Mouse (Mus musculus) regulatory T cell (primary cell): ENCODE data around the gene Chadl.
"Not testable (repeated sequence)": the region's sequence is repeated elsewhere in the genome, so short reads cannot be mapped to it uniquely, and the experiment has no call there.

Experiments
- in situ Hi-C: fragments of 300-600 bp; cut with MboI, MseI; formaldehyde crosslinking; loops from one replicate; pipeline ENCODE4 v1.15.1; 2025; ENCODE audit warnings: high pct_unique_total_duplicates

The Chadl gene

DNA sequence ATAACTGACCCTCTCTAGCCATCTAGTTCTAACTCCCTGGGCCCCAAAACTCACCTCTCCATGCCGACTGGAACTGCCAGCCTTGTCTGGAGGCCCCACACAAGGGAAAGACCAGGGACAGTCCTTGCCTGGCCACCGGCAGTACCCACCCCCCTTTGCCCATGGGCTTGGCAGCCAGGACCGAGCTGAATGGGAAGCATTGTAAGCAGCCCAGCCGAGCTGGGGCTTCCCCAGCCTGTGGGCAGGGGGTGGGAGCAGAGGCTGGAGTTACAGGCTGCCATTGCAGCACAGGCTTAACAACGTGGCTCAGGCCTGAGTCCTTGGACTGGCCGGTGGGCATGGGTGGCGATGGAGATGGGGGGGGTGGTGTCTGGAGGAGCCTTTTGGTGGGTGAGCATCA lies at the start of gene Chadl:
Gene Chadl (minus strand): TSS at position 113 of the 400 bp plus-strand sequence.
- in situ Hi-C loops, result no loop called here

DNA sequence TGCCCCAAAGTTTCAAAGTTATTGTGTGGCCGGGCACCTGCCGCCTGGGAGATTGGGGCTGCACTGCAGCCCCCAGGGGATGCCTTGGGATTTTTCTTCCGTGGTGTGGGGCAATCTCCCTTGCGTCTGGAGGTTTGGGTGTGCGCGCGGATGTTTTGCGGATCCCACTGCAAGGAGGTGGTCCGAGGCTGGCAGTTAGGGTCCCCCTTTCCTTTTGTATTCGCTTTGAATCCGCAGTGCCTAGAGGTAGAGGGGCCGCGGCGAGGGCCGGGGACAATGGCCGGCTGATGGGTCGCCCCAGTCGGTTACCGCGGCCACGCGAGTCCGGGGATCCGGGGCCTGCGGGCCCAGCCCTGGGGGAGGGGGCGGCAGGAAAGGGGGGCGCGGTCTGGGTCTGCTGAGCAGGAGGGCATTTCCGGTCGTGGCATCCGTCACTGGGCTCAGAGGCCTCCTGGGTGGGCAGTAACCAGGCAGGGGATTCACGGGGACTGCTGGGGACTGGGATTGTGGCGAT lies 48.6 kb upstream of the Chadl start:
- in situ Hi-C loops, result no loop called here

DNA sequence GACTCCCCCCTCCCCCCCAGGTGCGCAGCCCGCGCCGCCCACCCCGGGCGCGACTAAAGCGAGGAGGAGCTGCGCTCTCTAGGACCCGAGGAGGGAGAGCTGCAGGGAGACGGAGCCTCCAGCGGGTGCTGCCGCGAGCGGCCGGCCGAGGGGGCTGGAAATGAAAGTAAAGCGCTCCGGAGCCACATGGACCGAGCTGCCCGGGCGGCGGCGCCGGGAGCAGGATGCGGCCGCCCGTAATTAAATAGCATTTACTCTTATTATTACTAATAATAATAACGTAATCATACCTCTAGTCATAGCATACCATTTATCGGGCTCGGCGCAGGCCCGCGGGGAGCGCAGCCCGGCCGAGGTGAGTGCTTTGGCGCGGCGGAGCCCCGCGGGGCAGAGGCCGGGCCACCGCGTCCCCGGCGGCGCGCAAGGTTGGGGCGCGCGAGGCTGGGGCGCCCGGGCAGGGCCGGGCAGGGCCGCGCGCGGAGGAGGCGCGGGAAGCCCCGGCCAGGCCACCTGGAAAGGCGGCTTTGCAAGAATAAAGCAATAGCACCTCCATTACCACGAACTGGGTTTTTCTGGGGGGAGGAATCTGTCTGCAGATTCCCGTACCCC lies 48.0 kb upstream of the Chadl start, which contains the start of the genes Zc3h7b and Rangap1:
Gene Zc3h7b (plus strand): TSS at position 66 of the 609 bp plus-strand sequence.
Gene Rangap1 (minus strand): TSS at position 539 of the 609 bp plus-strand sequence.
- in situ Hi-C loops, result no loop called here

DNA sequence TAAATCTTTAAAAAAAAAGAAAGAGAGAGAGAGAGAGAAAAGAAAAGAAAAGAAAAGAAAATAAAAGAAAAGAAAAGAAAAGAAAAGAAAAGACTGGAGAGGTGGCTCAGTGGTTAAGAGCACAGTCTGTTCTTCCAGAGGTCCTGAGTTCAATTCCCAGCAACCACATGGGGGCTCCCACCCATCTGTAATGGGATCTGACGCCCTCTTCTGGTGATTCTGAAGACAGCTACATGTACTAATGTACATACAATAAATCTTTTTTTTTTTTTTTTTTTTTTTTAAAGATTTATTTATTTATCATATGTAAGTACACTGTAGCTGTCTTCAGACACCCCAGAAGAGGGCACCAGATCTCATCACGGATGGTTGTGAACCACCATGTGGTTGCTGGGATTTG lies 45.3 kb upstream of the Chadl start:
- in situ Hi-C loops, result not testable (repeated sequence)

DNA sequence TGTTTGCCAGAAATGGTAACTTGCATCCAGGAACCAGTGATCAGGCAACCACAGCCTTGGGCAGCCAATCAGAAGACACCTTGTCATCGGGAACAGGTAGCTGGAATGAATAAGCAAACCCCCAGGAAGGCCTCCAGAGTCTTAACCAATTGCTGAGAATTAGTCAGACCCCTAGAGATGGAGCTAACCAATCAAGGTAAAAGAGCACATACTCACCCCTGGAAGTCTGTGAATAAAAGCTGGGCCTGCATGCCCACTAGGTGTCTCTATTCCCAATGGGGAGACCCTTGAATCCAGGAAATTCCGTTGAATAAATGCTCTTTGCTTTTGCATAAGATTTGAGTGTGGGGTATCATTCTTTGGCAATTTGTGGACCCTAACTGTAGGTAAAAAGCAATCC lies 42.8 kb upstream of the Chadl start:
- in situ Hi-C loops, result no loop called here

DNA sequence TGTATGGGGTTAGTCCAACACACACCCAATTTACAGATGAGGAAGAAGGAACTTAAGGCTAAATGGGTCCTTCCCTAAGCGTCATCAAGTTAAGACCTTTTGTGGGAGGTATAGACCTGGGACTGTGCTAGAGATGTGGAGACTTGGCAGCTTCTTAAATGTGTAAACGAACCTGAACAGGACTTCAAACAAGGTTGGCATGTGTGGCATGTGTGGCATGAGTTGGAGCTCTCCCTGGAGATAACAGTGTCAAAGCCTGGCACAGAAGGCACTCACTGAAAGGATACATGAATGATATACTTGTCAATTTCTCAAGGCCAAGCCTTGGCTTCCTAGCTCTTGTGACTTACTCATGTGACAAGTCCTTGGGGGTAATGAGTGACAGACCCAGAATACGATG lies 42.2 kb upstream of the Chadl start:
- in situ Hi-C loops, result no loop called here

DNA sequence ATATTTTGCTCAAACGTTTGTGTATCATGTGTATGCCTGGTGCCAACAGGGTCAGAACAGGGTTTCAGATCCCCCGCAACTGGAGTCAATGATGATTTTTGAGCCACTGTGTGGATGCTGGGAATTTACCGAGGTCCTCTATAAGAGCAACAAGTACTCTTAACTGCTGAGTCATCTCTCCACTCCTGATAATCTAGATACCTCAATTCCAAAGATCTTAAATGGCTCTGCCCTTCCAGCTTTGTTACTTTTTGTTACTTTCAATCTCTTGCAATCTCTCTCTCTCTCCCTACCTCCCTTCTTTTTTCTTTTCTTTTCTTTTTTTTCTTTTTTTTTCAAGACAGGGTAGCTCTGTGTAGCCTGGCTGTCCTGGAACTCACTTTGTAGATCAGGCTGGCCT lies 38.0 kb upstream of the Chadl start:
- in situ Hi-C loops, result no loop called here

DNA sequence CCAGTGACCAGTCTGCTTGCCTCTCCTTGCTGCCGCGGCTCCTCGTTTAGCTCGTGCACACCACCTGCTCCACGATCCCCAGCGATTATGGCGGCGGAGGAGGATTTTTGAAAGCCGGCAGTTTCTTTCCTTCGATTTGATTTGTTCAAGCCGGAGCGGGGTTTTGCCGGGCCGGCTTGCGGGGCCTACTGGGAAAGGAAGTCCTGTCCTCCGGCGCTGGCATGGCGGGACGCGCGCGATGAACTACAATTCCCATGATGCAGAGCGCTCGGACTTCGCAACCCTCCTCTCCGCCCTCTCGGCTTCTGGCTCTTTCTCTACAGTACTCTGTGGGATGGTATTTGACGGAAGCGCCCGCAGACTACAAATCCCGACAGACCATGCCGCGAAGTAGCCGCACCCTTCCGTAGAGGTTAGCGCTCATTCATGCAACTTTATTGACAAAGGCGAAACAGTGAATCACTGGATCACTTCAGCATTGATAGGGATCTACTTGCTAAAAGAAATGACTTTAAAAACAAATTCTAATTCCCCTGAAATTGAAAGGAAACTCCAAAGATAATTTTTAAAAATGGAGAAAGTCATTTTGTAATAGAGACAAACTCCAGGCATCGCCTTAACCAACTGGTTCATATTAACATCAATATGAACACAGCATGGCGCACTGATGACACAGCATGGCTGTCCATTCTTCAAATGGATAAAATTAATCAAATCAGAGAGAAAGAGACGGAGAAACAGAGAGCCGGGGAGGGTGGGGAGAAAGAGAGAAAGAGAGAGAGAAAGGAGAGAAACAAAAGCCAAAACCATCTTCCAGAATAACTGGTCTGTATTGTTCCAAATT lies 32.9 kb upstream of the Chadl start:
- in situ Hi-C loops, result no loop called here

DNA sequence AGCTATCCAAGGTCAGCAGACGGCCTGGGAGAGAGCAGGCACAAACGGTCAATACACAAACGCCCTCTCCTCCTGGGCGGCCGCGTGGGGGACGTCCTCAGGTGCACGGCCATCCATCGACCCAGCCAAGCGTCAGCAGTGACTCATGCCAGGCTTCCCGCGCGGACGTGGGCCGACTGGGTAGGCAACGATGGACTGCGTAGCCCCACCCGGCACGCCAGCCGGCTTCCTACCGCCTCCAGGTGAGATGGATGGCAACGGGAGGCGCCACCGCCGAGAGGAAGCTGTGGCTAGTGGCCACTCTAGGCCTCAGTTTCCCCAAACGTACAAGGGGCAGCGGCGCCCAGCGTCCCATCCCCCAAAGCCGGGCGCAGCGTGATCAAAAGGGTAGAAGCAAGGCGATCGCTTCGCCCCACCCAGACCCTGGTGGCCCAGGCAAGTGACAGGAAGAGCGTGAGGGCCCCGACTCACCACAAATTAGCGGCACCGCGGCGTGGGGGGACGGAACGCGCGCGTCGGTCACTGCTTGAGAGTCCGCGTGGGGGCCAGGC lies 32.2 kb upstream of the Chadl start:
- in situ Hi-C loops, result no loop called here

DNA sequence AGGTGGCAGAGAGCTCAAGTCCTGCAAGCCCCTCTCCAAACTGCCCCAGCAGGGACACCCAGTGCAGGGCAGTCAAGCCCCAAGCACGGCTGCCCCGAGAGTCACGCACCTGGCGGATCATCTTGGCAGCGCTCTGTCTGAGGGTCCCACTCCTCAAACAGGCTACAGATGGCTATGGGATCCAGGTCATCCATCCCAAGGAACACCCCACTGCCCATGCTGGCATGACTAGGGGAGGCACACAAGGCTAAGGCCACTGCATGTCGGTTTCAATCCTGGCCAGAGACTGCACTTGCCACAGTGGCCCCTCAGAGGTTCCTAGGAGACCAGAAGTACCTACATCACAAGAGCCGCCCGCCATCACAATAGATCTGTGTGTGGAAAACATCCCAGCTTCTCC lies 28.9 kb upstream of the Chadl start:
- in situ Hi-C loops, result no loop called here

DNA sequence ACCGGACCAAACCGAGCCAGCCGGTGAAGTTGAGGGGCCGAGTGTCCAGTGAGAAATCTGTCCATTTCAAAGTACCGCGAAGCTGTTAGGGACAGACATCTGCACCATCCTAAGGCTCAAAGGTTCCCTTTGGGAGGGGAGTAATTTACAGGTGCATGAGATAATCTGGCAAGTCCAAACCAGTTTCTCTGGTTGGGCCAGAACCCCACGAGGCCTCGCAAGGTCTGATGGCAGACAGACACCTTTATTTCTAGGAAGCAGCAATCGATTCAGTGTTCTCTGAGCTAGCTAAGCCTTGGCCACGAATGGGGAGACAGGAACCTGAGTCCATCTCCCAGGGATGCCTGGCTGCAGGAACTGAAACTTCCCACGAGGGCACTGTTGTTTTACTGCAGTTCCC lies 26.6 kb upstream of the Chadl start:
- in situ Hi-C loops, result no loop called here

DNA sequence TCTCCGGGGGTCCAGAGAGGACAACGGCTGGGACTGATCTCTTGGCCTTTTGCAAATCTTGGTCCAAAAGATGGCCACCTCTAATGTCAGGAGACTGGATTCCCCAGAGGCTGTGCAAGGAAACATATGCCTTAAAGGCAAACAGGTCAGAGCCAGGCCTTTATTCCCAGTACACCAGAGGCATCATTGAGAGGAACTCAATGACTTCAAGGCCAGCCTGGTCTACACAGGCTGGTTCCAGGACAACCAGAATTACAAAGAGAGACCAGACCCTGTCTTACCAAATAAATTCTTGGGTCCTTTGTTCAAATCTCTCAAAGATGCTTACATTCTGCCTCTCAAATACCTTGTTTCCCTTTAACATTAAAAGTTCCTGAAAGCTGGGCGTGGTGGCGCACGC lies 25.3 kb upstream of the Chadl start:
- in situ Hi-C loops, result no loop called here

DNA sequence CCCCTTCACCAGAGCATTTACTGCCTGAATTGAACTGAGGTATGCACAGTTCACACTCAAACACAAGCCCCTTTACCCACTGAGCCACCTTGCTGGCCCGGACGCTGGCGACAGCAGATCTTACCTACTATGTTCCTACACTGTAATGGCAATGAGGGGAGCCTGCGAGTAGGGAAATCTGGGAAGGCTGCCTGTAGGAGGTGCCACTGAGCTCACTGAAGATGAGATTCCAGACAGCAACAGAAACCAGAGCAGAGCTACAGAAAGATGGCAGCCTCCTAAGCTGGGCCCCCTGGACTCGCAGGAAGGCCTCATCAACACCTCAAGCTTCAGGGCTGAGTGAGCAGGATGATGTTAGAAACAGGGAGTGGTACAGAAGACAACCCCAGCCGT lies 22.0 kb upstream of the Chadl start:
- in situ Hi-C loops, result no loop called here

DNA sequence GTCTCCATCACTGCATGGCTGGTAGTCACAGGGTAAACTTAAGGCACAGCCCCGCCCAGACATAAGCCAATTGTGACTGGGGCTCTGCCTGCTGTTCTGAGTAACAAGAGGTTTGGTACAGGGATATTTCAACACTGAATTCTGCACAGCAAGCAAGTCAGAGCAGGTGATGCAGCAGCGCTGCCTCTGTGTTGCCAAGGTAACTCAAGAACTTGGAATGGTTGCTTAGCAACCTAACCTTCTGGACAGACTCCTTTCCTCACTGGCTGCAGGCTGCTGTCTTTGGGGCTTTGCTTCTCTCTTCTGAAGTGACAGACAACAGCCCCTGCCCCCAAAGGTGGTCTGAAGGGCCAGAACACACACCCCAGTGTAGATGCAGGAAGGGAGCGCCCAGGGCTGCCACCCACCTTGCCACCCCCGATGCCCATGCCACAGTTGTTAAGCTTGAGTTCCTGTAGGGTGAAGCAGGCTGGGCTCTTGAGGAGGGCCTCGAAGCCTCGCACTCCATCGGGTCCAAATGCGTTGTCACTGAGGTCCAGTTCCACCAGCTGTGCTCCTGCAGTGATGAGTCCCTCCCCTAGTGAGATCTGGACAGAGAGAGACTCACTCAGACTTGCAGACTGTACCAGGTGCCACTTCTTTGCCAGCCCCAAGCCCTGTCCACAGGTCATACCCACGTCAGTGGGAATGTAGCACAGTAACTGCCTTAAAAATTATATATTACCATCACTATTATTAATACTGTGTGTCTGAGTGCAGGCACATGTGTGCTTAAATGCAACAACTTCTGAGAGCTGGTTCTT lies 21.4 kb upstream of the Chadl start:
- in situ Hi-C loops, result no loop called here

DNA sequence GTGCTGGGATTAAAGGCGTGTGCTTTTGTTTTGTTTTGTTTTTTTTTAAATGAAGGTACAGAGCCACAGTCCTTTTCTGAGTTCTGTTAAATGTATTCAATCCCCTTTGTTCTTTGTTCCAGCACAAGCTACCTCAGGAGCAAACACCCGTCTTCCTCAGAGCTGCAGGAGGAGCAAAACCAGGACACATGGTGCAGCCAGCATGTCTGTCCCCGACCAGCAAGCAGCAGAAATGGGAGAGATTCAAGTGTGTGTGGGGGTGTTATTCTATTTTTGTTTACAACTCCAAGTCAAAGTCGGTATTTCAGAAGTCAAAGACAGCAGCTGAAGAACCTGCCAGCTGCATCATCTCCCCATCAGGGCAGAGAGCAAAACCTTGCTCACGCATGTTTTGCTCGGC lies 16.7 kb upstream of the Chadl start:
- in situ Hi-C loops, result no loop called here

DNA sequence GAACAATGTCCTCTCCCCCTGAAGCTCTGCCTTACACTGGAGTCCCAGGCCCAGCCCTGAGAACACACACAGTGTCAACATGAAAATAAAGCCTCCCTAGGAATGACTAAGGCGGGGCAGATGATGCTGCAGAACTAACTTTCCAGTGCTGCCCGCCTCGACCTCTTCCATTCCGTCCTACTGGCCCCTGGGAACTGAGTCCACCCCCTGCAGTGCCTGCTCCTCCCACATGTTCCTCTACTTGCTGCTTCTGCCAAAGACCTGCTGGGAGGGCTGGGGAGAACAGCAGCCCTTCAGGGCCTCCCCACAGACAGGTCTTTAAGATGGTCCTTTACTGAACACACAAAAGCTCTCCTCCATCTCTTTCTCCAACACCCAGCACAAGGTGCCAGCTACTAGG lies 13.7 kb upstream of the Chadl start:
- in situ Hi-C loops, result no loop called here

DNA sequence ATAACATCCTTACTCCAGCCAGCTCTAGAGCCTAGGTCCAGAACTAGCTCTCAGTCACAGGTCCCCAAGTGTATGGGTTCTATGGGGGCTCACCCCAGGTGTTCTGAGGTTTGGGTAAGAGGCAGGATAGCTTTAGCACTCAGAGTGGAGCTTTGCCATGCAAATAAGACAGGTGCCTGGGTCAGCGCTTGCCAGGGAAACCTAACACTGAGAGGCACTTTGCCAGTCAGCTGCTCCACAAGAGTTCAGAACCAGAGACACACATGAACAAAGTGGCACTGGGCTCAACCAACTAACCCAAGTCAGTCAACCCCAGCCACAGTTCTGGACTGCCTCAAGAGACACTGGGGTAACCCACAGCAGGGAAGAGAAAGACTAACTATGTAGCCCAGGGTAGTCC lies 12.6 kb upstream of the Chadl start:
- in situ Hi-C loops, result no loop called here

DNA sequence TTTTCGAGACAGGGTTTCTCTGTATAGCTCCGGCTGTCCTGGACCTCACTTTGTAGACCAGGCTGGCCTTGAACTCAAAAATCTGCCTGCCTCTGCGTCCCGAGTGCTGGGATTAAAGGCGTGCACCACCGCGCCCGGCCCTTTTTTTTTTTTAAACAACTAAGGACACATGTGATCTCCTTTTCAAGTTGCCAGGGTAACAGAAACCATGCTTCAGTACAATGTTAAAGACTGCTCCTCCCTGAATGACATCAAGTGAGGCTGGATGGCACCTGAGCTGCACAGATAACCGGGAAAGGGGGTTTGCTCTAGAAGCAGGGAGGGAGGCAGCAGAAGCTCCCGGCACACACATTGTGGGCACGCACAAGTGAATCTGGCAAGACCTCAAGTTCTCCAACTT lies 11.9 kb upstream of the Chadl start:
- in situ Hi-C loops, result no loop called here

DNA sequence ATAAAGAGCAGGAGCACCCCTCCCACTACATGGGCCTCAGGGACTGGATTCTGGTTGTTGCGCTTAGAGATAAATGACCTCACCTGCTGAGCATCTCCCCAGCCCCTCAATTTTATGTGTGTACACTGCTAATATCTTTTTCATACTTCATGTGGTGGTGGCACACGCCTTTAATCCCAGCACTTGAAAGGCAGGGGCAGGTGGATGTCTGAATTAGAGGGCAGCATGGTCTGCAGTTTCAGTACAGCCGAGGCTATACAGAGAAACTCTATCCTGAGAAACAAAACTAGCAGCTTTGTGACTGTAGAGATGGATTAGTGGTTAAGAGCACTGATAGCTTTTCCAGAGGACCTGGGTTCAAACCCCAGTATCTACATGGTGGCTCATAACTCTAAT lies 6.0 kb upstream of the Chadl start:
- in situ Hi-C loops, result loop anchor here (5.0 kb wide), 1 partner anchor 66 kb away; no protein-coding TSS in a partner anchor

DNA sequence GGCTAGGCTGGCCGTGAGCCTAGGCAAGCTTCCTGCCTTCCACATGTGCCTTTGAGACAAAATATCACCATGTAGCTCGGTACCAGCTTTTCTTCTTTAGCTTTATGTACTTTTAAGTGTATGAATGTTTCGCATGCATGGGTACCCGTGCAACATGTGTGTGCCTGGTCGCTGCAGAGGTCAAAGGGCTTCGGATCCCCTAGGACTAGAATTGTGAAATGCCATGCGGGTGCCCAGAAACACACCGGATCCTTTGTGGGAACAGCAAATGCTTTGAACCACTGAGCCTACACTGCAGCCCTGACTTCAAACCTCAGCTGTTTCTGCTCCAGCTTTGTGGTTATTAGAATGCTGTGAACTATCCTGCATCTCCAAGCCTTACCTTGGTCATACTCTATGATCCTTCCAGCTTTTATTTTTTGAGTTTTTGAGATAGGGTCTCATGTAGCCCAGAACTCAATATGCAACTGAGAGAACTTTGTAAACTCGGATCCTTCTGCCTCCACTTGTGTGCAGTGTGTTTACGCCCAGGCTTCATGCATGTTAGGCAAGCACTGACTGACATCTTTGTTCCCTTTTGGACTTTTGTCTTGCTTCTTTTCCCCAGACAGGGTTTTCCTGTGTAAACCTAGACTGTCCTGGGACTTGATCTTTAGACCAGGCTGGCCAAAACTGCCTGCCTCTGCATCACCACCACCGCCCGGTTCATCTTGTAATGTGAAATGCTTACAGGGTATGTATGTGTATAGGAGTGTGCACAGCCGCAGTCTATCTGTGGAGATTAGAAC lies 5.4 kb upstream of the Chadl start:
- in situ Hi-C loops, result loop anchor here (5.0 kb wide), 1 partner anchor 65 kb away; no protein-coding TSS in a partner anchor

DNA sequence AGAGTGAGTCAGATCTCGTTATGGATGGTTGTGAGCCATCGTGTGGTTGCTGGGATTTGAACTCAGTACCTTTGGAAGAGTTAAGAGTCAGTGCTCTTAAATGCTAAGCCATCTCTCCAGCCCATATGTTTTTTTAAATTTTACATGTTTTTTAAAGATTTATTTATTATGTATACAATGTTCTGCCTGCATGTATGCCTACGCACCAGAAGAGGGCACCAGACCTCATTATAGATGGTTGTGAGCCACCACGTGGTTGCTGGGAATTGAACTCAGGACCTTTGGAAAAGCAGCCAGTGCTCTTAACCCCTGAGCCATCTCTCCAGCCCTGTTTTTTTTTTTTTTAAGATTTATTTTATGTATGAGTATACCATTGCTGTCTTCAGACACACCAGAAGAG lies 4.3 kb upstream of the Chadl start:
- in situ Hi-C loops, result loop anchor here (5.0 kb wide), 1 partner anchor 64 kb away; no protein-coding TSS in a partner anchor
